Mouse (Mus musculus) cerebellum, postnatal 14 days (tissue): ENCODE results near the gene Clec1a.
A peak's percentile ranks its signal among the peaks of the same experiment; 100 is the strongest.
"Not testable (repeated sequence)": the region's sequence is repeated elsewhere in the genome, so short reads cannot be mapped to it uniquely, and the experiment has no call there.

ENCODE experiments used
- DNase-seq, 2 experiments: peaks; one replicate each; pipeline ENCODE4 v3.0.0; 2021; ENCODE audit warnings: mixed read lengths in 2 of 2

Clec1a gene

GRCm38 (mm10) chr6:129451411-129452039 is at the start of gene Clec1a:
Gene Clec1a (minus strand): TSS chr6:129452000.
- DNase-seq, result peak; percentile 37 to 49

DNA sequence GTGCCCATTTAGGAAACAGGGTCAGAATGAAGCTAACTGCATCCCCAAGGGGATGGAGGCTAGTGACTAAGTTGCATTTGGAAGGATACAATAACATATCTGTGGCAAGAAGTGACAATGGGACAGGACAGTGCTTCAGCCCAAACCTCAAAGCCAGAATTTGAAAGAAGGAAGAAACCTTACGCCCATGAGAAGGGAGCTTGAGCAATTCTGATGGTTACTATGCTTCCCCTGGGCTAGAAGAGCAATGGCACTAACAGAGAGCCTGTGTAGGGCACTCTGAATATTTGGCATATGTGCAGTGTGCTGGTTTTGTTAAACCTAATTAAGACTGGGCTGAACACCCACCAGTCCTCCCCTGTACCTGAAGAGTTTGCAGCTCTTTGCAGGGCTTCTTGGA is 47.7 kb upstream of the Clec1a start:
- not testable (repeated sequence) for DNase-seq

DNA sequence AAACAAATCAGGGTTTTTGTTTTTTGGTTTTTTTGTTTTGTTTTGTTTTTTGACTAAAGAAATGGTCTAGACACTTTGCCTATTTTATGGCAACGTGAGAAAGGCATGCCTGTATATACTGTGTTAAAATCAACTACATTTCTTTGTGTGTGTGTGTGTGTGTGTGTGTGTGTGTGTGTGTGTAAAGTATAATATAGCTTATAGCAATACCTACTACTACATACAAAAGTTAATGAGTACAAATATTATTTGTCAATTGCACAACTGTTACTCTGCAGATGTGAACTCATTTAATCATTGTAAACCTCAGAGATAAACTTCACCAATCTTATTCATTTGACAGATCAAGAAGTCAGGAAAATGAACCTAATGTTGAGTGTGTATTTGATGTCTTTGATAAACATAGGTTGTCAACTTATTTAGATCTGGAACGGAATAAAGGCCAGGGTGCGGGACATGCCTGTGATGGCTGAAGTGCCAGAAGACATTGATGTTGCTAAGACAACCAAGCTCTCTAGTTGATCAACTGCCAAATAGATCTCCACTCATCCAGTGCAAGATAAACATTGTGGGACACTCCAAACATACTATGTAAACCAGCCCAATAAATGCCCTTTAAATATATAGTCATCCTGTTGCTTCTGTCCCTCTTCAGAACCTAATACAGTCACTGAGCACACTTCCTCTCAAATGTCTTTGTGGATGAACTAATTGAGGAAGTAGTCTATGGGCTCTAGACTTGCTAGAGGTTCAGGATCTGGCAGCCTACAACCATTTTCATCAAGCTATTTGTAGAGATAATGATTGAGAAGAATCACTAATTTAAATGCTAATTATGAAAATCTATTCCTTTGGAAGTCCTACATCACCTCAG is 45.8 kb upstream of the Clec1a start:
- no peak for DNase-seq

DNA sequence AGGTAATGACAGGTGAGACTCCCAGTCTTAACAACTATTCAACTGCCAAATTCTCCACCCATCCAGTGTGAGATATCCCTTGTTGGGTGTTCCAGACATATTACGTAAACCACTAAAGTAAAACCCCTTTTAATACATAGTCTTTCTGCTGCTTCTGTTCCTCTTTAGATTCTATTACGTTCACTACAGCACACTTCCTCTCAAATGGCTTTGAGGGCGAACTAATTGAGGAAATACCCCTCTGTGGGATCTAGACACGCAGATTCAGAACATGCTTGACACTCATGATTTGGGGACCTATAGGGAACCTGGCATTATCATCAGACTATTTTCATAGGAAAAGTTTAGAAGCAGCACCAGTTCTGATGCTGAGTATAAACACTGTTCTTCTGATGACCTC is 43.1 kb upstream of the Clec1a start:
- no peak for DNase-seq

DNA sequence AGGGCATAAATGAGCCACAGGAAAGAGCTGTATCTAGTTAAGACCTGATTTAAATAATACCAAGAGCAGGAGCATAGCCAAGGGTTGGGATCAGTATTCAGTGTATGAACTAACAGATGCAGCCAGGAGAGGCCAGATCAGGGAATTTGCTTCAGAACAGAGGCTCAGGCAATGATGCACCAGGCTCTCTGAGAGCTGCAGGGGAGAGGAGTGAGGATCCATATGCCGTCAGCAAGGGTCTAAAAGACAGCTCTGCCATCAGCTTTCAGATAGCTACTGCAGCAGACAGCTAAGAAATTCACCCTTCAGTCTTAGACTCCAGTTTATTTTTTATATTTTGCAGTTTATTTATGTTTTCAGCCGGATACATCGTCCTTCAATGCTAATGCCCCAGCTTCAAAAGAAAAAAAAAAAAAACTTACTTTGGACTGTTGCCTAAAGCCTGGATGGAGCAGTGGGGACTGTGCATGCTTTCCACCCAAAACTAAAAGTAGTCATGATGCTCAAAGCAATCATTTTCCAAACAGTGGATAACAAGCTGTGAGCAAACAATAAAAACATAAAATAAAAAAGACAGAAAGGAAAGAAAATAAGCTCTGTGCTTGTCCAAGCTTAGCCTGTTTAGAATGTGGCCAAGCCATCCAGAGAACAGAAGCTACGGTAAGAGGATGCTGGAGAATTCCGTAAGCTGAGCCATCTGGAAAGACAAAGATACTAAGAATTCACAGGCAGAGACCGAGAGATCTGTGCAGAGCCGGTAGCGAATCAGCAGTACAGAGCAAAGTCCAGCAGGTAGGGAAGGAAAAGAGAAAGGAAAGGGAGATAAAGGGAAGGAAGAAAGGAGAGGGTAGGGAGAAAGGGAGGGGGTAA is 28.5 kb upstream of the Clec1a start:
- DNase-seq, result peak; percentile 30 to 32

- peak; percentile 28 to 38 for DNase-seq
Observed at GRCm38 (mm10) chr6:129476404-129477126, 24.8 kb upstream of the Clec1a start.

DNA sequence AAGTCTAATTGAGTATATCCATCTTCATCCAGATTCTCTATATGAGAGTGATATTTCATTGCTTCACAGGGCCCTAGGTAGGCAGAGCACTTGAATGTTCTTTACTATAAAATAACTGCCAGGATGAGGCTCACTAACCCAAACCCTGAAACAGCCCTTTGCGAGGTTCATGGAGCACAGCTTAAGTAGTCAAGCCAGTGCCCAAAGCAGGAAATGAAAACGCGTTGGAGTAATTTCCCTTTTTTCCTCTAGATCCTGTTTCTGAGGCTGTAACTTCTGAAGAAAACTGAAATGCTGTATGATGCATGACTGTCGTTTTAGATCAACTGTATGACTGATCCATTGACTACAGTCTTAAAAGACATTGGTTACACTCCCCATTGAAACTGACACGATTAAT is 20.8 kb upstream of the Clec1a start:
- no peak for DNase-seq

GRCm38 (mm10) chr6:129471386-129471785 is 19.6 kb upstream of the Clec1a start:
- DNase-seq, result no peak

DNA sequence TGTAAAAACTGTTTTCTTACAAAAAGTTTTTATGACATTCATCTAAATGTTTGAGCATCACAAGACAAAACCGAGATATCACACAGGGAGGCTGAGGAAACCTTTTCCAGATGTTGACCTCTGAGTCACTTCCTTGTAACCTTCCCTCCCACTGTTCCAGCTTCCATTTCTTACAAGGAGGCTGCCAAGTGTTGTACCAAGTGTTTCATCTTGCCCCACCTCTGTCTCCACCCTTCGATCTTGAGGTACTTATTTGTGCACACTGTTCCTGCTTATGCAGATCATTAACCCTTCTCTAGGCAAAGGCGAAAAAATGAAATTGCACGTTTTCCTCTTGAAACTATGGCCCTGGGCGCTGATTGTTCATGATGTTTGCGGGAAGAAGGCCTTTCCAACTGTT is 2.1 kb downstream of the Clec1a start:
- no peak for DNase-seq

DNA sequence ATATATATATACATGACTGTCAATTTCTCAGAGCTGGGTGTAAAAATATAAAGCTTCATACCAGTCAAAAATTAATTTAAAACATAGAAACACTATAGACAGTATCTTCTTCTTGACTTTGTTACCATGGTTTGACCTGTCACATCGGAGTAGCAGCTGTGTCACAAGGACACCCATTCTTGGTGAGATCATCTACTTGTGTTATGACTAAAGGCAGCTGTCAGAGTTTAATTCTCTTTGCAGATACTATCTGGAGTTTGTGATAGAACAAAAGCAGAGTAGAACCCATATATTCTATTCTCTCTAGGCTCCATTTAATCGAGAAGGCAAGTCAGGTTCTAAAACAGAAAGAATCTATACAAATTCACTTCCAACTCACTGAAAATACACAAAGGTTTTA is 13.8 kb downstream of the Clec1a start:
- no peak for DNase-seq

DNA sequence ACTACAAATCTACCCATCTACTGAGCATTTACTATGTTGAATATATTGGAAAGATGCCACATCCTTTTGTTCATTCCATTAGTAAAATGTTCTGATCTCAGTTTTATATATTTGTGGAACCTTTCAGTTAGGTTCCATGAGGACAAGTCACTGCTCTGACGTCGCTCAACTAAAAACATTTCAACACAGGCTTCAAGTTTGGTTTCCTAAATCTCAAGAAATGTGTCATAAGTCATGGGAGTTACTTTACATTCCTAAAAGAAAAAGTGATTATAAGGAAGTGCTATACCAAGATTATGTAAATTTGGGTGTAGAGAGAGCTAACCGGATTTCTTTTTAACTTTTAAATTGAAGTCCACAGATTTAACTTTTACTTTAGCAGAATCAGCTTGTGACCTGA is 15.8 kb downstream of the Clec1a start:
- no peak for DNase-seq

- no peak for DNase-seq
Observed at GRCm38 (mm10) chr6:129434239-129434638, 17.6 kb downstream of the Clec1a start.

DNA sequence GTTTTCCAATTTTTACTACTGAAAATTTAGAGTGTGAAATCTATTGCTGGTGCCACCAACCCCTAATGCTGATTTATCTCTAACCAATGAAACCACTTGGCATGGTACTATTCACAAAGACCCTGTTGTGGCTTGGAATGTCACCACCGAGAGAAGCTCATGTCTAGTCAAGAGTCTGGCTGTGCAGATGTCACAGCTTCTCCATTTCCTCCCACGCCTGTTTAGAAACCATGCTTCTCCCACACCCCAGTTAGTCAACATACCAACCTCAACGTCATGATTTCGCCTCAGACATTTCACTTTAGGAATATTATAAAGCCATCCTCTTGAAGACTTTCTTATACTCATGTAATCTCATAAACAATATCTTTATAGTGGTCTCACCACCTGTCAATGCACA is 24.5 kb downstream of the Clec1a start:
- no peak for DNase-seq

DNA sequence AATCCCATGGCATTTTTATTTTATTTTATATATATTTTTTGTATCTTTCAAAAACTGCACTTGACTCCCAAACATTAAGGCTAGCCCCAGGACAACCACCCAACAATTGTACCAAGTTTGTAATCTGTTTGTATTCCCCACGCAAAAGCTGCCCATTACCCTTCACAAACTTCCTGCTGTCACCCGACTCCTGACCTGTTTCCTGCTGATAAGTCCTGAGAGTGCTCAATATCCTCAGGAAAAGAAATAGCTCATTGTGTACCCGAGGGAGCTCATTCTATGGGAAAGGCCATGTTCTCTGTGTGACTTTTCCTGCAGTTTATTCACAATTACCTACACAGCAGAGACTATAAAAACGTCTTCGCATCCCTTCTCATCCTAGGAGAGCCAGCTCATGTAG is 26.0 kb downstream of the Clec1a start:
- DNase-seq, result no peak

DNA sequence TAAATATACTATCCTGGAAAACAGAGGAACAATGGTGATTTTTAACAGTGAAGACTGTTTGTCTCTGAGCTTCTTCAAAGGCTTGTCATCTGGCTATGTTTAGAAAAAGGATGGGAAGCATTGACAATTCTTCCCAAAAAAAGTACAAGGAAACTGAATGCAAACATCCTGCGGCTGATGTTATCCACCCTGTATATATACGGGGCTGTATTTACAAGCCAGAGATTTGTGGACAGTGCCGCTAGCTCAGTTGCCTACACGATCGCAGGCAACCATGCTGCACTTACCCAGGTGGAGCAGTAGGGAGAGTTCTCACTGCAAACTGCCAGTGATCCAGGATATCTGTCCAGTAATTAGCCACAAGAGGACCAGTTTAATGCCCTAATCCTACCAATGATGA is 26.6 kb downstream of the Clec1a start:
- DNase-seq, result no peak

GRCm38 (mm10) chr6:129423734-129424072 is 28.1 kb downstream of the Clec1a start:
- DNase-seq, result peak; percentile 87 to 88

GRCm38 (mm10) chr6:129423040-129423733 is 28.6 kb downstream of the Clec1a start:
- DNase-seq, result peak; percentile 4 to 11

DNA sequence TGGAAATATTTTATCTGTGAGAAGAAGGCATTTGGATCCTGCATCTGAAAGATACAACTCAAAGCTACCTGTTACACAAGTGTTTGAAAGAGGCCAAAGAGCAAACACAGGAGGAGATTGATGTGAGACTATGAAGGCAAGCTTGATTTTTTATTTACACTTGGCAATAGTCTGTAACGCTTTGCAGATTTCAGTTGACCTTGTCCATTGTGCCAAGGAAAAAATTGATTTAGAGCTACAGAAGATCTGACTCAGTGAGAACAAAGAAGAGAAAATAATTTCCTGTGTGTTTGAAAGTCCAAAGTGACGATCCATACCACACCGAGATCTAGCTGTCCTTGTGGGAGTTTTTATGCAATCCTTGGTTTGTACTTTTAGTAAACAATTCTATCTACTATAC is 29.5 kb downstream of the Clec1a start:
- DNase-seq, result no peak

GRCm38 (mm10) chr6:129414177-129414576 is 37.6 kb downstream of the Clec1a start:
- no peak for DNase-seq

GRCm38 (mm10) chr6:129408562-129408961 is 43.2 kb downstream of the Clec1a start, which contains the start of gene Clec9a:
Gene Clec9a (plus strand): TSS chr6:129408862.
- DNase-seq, result no peak

- peak; percentile 27 to 48 for DNase-seq
Observed at GRCm38 (mm10) chr6:129407324-129407723, 44.5 kb downstream of the Clec1a start.

DNA sequence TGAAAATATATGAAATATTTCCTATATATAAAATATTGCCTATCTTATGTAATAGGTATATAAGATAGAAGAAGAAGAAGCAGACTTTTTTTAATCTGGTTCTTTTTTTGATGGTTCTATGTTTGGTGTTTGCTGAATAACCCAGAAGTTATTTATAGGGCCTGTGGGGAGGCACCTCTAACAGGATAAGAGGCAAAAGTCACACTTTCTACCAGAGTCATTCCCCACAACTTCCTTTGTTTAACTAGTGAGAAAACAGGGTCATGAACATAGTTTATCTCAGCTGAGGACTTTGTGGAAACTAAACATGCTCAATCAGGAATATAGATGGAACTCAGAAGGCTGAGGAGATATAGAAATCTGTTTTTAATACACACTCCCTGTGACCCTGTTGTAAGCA is 45.8 kb downstream of the Clec1a start:
- no peak for DNase-seq
